Mouse (Mus musculus) liver, adult 2 months (tissue): ENCODE data around the gene Adgrl1.

ENCODE experiments used
- CTCF ChIP-seq: fragments of 200-500 bp; IDR thresholded peaks from 2 replicates; pipeline ENCODE4 v1.5.1; 2011; ENCODE audit warnings: low read depth, low read length, control low read depth
- POLR2A ChIP-seq: fragments of 200-500 bp; IDR thresholded peaks from 2 replicates; pipeline ENCODE4 v1.6.1; 2011; ENCODE audit warnings: low read length, control low read depth; ENCODE audit not compliant: insufficient read depth; ENCODE audit errors: extremely low read depth

GRCm38 (mm10) chr8:83902961-83903666 lies 3.2 kb downstream of the Adgrl1 start:
- TF ChIP-seq POLR2A (no peak), CTCF (no peak)
